Mouse (Mus musculus): Measurements from ENCODE around the gene Ccr2. TPM values are rescaled to one million over a fixed set of nuclear protein-coding genes. Genes with fewer than 3 reads are reported as not detected.

Gene Ccr2
- polyA plus RNA-seq, 1 experiment from 2014 or later: 5.0 TPM

DNA sequence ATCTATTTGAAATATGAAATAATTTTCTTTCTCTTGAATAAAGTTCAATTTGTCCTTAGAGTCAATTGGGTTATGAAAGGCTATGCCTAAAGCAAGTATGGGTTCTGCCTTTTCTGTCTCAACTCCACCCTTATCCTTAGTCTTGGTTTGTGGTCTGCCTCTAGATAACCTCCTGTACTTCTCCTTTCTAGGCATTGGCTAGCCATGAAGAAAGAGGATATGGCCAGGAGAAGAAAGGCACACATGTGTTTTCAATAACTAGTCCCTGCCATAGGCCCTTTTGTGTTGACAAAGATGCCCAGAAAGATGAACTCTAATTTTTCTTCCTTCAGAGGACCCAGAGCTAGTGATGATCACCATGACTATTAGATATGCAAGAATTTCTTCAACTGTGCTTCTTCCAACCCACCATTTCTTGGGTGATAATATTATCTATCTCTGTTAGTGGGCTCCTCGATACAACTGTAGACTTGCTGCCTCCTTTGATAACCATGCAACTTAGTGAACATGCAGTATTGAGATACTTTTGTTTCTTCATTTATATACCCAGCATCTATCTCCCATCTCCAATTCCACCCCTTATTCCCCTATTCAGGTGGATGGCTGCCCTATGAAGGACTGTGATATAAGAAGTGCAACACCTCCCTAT is 11.0 kb downstream of the Ccr2 start:
- peak; percentile 90 for TF ChIP-seq EP300 (IDR thresholded peaks at IDR 0.05; ENCODE audit: low read depth)
- TF ChIP-seq CTCF (IDR thresholded peaks at IDR 0.05; ENCODE audit: low read depth): no peak
- no peak overlapping the region for H3K4me2 ChIP-seq (ENCODE audit: low read depth, low read length)
- no peaks in the 10 kb centered on the region for H3K9me3 ChIP-seq (ENCODE audit: low read length)
- no peak overlapping the region for H3K27ac ChIP-seq (ENCODE audit: low read depth)
- H3K4me1 ChIP-seq (ENCODE audit: insufficient read depth): peaks cover 10% of the 10 kb centered on the region; the same call in 1 of the 2 replicates
- WGBS (ENCODE audit: insufficient replicate concordance): 55% methylated on average over 1 of the region's 1 CpGs
- H3K9ac ChIP-seq (replicated peaks): no peak overlapping the region
- H3K27me3 ChIP-seq (ENCODE audit: insufficient read depth, low read length): no peaks in the 10 kb centered on the region
- no peaks in the 10 kb centered on the region for H3K36me3 ChIP-seq (replicated peaks; ENCODE audit: insufficient read depth, low read length)
- no peak overlapping the region for H3K4me3 ChIP-seq (ENCODE audit: low read depth, low read length)
- ATAC-seq (peak; percentile 64), DNase-seq (no peak)

DNA sequence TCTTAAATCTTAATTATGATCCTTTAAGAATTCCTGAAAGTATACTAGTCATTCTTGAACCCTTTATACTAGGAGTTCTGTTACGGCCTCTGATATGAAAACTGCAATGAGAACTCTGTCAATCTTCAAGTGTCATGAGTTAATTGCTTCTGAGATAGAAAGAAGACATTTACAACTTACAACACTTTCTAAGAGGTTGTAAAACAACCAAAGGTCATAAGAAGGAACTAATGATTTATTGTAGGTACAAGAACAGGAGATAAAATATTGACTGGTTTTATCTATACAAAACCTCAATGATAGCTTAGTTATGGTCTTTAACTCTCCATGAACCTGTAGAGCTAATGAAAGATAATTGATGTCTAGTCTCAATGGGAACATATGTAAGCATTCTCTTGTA is 12.0 kb downstream of the Ccr2 start:
- Histone ChIP-seq H3K27ac (ENCODE audit: low read depth) (no peak overlapping the region), H3K9ac (replicated peaks) (no peak overlapping the region), H3K36me3 (replicated peaks; ENCODE audit: insufficient read depth, low read length) (no peaks in the 10 kb centered on the region), H3K27me3 (ENCODE audit: insufficient read depth, low read length) (no peaks in the 10 kb centered on the region), H3K4me2 (ENCODE audit: low read depth, low read length) (no peak overlapping the region), H3K4me1 (ENCODE audit: insufficient read depth) (peaks cover 10% of the 10 kb centered on the region; the same call in 1 of the 2 replicates), H3K9me3 (ENCODE audit: low read length) (no peaks in the 10 kb centered on the region), H3K4me3 (ENCODE audit: low read depth, low read length) (no peak overlapping the region)
- no peak for ATAC-seq
- 85% methylated on average over 1 of the region's 1 CpGs for WGBS (ENCODE audit: insufficient replicate concordance)
- DNase-seq: no peak
- TF ChIP-seq EP300 (IDR thresholded peaks at IDR 0.05; ENCODE audit: low read depth): no peak
- no peak for TF ChIP-seq CTCF (IDR thresholded peaks at IDR 0.05; ENCODE audit: low read depth)

DNA sequence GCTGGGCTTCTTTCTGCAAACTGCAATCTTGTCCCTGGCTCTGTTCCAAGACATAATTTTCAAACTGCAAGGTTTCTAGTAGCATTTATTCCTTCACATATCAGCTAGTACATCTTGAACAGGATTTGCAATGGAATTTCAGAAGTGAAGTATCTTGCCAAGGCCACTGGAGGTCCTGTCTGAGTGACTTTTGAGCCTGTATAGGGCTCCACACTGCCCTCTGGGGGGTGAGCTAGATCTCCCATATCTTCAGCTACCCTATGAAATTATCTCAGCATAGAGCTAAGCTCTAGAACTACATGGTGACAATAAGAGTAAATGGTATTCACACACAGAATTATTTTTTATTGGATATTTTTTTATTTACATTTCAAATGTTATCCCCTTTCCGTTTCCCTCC is 16.7 kb downstream of the Ccr2 start:
- peak; percentile 84 for TF ChIP-seq CTCF (IDR thresholded peaks at IDR 0.05; ENCODE audit: low read depth)
- TF ChIP-seq EP300 (IDR thresholded peaks at IDR 0.05; ENCODE audit: low read depth): no peak
- ATAC-seq: no peak

DNA sequence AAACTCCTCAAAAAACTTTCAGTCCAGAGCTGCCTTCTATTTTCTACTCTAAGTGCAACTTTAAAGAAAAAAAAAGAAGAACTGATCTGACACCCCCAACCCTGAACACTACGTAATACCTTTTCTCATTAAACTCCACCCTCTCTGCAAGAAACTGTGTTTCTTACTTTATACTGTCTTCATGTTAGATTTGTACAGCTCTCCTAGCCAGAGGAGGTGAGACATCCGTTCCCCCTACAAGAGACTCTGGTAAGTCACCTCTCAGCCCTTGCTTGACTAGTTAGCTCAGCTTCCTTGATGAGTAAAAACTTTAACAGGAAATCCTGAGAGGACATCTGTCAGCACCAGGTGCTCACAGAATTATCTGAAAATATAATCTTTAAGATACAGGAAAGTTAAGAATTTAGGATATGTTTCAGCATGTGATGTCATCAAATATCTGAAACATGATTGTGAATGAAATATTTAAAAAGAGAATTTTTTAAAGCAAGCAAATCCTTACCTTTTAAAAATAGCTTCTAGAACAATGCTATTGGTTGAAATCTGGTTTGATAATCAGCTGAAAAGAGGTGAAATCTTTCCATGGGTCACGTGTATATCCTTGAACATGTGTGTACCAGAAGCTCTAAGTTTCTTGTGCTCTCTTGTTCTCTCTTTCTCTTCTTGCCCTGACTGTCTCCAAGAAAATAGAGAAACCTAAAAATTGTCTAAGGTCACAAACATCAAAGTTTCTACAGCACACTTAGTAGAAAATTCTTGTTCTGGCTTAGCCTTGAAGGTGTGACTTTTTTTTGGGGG is 19.8 kb downstream of the Ccr2 start, which contains the start of gene Ccr5:
Gene Ccr5, plus strand, starts transcription at position 157 of the 798 bp plus-strand sequence.
- Histone ChIP-seq H3K27me3 (ENCODE audit: insufficient read depth, low read length) (no peaks in the 10 kb centered on the region), H3K36me3 (replicated peaks; ENCODE audit: insufficient read depth, low read length) (no peaks in the 10 kb centered on the region), H3K4me1 (ENCODE audit: insufficient read depth) (no peaks in the 10 kb centered on the region), H3K4me3 (ENCODE audit: low read depth, low read length) (no peak within 1 kb of the TSS), H3K9ac (replicated peaks) (no peak within 1 kb of the TSS), H3K4me2 (ENCODE audit: low read depth, low read length) (no peak within 1 kb of the TSS), H3K9me3 (ENCODE audit: low read length) (no peaks in the 10 kb centered on the region), H3K27ac (ENCODE audit: low read depth) (no peak within 1 kb of the TSS)
- TF ChIP-seq EP300 (IDR thresholded peaks at IDR 0.05; ENCODE audit: low read depth) (no peak), CTCF (IDR thresholded peaks at IDR 0.05; ENCODE audit: low read depth) (no peak)
- DNase-seq: no peak
- WGBS (ENCODE audit: insufficient replicate concordance): 50% methylated on average over 3 of the region's 3 CpGs
- no peak for ATAC-seq

More for the DNA sequence above, 16.7 kb downstream of the Ccr2 start:
- Histone ChIP-seq H3K27me3 (ENCODE audit: insufficient read depth, low read length) (no peaks in the 10 kb centered on the region), H3K9ac (replicated peaks) (no peak overlapping the region), H3K4me3 (ENCODE audit: low read depth, low read length) (no peak overlapping the region), H3K4me2 (ENCODE audit: low read depth, low read length) (no peak overlapping the region), H3K27ac (ENCODE audit: low read depth) (no peak overlapping the region), H3K36me3 (replicated peaks; ENCODE audit: insufficient read depth, low read length) (no peaks in the 10 kb centered on the region), H3K4me1 (ENCODE audit: insufficient read depth) (no peaks in the 10 kb centered on the region), H3K9me3 (ENCODE audit: low read length) (no peaks in the 10 kb centered on the region)
- peak; percentile 66 for DNase-seq
- WGBS (ENCODE audit: insufficient replicate concordance): 75% methylated on average over 1 of the region's 1 CpGs

DNA sequence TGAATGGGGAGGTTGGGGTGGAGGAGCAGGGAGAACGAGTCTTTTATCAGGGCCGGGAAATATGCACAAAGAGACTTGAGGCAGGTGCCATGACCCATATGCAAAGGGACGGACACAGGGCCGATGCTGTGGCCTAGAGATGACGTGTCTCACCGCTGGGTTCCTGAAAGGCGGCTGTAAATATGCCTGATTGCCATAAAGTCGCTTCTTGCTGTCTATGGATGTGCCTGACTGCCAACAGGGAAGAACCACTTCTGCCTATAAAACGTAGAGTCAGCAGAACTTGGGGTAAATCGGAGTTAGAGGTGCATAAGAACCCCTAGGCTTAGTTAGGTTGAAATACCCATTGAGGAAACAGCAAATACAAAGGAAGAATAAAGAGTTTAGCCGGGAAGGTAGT is 23.8 kb downstream of the Ccr2 start:
- H3K27me3 ChIP-seq (ENCODE audit: insufficient read depth, low read length): no peaks in the 10 kb centered on the region
- ATAC-seq (peak; percentile 32; the same call in 1 of the 2 replicates), DNase-seq (peak; percentile 16)
- no peak overlapping the region for H3K9ac ChIP-seq (replicated peaks)
- no peak overlapping the region for H3K4me2 ChIP-seq (ENCODE audit: low read depth, low read length)
- WGBS (ENCODE audit: insufficient replicate concordance): 71% methylated on average over 11 of the region's 11 CpGs
- no peaks in the 10 kb centered on the region for H3K4me1 ChIP-seq (ENCODE audit: insufficient read depth)
- TF ChIP-seq EP300 (IDR thresholded peaks at IDR 0.05; ENCODE audit: low read depth) (no peak), CTCF (IDR thresholded peaks at IDR 0.05; ENCODE audit: low read depth) (no peak)
- H3K4me3 ChIP-seq (ENCODE audit: low read depth, low read length): no peak overlapping the region
- H3K9me3 ChIP-seq (ENCODE audit: low read length): no peaks in the 10 kb centered on the region
- H3K27ac ChIP-seq (ENCODE audit: low read depth): peak overlapping the region; percentile 72; the same call in 1 of the 2 replicates
- H3K36me3 ChIP-seq (replicated peaks; ENCODE audit: insufficient read depth, low read length): no peaks in the 10 kb centered on the region

DNA sequence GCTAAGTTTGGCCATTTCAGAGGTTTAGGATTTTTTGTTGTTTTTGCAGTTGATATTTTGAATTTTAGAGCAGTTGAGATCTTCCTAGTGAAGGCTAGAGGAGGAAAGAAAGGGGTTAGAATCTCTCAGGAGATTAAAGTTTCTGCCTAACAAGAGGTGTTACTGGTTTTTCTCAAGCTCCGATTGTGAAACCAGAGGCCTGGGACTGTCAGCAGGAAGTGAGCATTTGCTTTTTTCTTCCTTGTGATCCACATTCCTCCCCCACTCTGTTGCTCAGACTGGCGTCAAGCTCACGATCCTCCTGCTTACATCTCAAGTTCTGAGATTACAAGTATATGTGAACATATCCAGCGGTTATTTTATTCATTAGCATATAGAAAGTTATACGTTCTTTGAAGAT is 24.6 kb downstream of the Ccr2 start:
- peak overlapping the region; percentile 72 for H3K27ac ChIP-seq (ENCODE audit: low read depth)
- no peaks in the 10 kb centered on the region for H3K4me1 ChIP-seq (ENCODE audit: insufficient read depth)
- no peak for ATAC-seq
- WGBS (ENCODE audit: insufficient replicate concordance): 30% methylated on average over 5 of the region's 5 CpGs
- H3K27me3 ChIP-seq (ENCODE audit: insufficient read depth, low read length): no peaks in the 10 kb centered on the region
- no peak overlapping the region for H3K4me3 ChIP-seq (ENCODE audit: low read depth, low read length)
- DNase-seq: no peak
- H3K9me3 ChIP-seq (ENCODE audit: low read length): no peaks in the 10 kb centered on the region
- H3K9ac ChIP-seq (replicated peaks): no peak overlapping the region
- H3K36me3 ChIP-seq (replicated peaks; ENCODE audit: insufficient read depth, low read length): no peaks in the 10 kb centered on the region
- TF ChIP-seq EP300 (IDR thresholded peaks at IDR 0.05; ENCODE audit: low read depth): no peak
- no peak for TF ChIP-seq CTCF (IDR thresholded peaks at IDR 0.05; ENCODE audit: low read depth)
- no peak overlapping the region for H3K4me2 ChIP-seq (ENCODE audit: low read depth, low read length)
